Mouse (Mus musculus): ENCODE data around the gene Srl. TPM values are rescaled to one million over a fixed set of nuclear protein-coding genes. Genes with fewer than 3 reads are reported as not detected.
"Not testable (repeated sequence)": the region's sequence is repeated elsewhere in the genome, so short reads cannot be mapped to it uniquely, and the experiment has no call there.

Srl gene
- polyA plus RNA-seq, 2 experiments from 2014 or later: 0.42 to 0.97 TPM

DNA sequence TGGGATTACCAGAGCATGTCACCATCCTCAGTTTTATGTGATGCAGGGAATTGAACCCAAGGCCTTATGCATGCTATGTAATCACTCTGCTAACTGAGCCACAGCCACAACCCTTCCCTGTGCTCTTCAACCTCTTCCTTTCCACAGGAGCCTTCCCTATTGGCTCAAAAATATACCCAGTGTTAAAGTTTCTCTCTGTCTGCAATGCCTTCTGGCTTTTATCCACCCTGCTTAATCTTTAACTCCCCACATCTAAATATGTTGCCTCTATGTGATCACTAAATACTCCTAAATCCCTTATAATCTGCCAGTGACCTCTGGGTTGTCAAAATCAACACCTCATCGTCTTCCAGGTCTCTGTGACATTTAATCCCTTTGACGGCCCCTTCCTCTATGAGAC, 23.7 kb downstream of the Srl start:
- no peak for ATAC-seq

DNA sequence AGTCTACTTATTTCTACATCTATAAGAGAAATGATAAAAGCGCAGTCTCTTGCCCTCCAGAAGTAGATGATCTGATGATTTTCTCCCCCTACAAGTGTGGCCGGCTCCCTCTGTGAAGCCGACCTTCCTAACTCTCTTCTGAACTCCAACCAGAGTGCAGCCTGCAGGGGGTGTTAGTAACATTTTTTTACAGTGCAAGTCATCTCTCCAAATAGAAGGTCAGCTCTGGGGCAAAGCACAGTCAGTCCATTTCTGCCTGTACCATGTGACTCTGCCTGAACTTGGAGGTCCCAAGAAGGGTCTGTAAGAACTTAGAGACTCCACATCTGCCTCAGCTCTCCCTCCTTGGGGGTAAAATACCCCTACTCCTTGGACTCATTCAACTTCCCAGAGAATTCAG, 27.2 kb downstream of the Srl start:
- ATAC-seq: no peak

DNA sequence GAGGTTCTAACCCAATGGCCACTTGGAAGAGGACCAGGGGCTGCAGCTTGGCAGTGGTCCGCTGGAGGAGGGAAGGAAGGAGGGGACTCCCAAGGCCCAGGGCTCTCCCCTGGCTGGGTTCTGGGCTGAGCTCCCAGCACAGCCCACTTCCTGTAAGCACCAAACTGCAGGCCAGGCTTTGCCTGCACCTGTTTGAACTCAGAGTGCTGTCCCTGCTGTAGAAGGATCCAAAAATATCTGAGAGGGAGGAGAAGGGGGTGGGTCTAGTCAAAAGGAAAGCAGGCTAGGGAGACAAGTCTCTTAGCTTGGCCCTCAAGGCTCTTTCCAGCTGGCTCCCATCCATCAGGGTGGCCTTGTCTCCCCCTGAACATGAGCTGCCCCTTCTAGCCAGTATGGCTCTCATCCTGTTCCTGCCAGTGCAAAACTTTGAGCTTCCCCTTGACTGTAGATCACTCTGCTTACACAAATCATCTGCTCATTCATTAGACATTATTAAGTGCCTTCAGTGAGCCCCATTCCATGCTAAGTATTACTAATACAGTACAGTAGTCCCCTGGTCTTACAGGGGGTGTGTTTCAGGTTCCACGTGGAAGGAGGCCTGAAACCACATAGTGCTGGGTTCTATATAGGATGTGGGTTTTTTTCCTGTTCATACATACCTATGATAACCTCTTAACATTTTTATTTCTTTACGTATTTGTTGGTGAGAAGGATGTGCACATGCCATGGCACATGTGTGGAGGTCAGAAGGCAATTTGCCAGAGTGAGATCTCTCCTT, 28.8 kb downstream of the Srl start:
- ATAC-seq: peak; percentile 45

DNA sequence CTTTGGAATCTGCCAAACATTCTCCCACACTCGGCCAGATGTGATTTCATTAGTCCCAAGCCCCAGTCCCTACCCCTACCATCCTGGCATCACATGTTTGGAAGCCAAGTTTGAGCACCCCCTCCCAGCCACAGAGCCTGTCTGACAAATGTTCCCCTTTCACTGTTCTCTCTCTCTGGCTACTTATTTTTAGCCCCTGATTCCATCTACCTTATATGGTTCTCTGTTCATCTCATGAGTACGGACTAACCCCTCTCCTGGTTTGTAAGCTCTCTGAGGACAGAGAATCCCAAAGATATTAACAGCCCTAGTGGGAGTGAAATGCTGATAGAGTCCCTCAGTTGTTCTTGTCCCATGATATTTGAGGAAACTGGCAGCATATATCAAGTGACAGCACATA, 30.2 kb downstream of the Srl start:
- no peak for ATAC-seq

DNA sequence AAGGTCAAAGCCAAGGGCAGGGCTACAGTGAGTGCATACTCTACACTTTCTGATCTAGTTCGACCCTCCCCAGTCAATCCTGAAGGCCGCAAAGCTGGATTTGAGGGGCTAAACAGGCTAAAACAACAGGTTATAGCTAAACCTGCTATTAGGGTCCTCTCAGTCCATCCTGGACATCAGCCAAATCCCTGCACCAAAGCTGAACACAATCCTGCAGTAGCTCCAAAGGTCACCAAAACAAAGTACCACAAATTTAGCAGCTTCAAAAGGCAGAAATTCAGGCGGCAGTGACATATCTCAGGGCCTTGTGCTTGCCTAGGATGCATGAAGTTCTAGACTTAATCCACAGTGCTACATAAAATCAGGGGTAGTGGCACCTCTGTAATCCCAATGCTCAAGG, 35.4 kb downstream of the Srl start:
- no peak for ATAC-seq

DNA sequence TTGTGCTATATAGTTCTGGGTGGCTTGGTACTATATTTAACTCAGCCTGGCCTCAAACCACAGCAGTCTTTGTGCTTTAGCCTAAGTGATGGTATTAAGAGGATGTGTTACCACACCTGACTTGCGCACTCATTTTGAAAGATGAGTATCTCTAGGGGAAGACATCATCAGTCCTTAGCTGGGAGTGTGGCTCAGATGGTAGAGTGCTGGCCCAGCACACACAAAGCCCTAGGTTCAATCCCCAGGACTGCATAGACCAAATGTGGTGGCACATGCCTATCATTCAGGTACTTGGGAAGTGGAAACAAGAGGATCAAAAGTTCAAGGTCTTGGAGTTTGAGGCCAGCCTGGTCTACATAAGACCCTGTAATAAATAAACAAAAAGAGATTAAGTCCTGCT, 38.1 kb downstream of the Srl start:
- ATAC-seq: peak; percentile 34

DNA sequence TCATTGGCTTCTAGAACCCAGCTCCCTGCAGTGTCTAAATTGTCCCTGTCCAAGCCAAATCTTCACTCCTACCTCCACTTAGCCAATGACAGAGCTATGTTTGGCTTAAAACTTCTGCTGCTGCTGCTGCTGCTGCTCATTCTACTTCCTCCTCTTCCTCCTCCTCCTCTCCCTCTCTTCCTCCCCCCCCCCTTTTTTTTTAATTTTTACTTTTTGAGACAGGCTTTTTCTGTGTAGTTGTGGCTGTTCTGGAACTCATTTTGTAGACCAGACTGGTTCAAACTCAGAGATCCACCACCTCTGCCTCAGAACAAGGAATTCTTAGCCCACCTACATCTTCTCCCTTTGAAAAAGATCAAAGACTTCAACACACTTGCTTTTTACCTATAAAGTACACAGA, 39.0 kb downstream of the Srl start:
- ATAC-seq: no peak

DNA sequence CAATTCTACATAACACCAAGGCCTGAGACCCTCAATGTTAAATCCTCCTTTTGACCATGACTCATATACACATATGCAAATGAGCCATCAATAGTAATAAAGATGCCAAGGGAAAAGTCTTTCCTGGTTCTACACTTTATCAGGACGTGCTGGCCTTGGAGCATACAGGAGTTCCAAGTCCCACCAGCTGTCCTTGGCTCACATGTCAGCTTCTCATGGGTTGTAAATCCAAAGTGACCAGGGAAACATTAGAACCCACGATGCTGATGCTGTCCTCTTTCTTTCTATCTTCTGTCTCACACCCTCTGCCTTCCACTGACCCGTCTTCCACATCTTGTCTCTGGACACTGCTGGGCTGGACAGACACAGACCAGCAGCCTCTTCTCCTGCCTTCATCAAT, 39.9 kb downstream of the Srl start:
- no peak for ATAC-seq

DNA sequence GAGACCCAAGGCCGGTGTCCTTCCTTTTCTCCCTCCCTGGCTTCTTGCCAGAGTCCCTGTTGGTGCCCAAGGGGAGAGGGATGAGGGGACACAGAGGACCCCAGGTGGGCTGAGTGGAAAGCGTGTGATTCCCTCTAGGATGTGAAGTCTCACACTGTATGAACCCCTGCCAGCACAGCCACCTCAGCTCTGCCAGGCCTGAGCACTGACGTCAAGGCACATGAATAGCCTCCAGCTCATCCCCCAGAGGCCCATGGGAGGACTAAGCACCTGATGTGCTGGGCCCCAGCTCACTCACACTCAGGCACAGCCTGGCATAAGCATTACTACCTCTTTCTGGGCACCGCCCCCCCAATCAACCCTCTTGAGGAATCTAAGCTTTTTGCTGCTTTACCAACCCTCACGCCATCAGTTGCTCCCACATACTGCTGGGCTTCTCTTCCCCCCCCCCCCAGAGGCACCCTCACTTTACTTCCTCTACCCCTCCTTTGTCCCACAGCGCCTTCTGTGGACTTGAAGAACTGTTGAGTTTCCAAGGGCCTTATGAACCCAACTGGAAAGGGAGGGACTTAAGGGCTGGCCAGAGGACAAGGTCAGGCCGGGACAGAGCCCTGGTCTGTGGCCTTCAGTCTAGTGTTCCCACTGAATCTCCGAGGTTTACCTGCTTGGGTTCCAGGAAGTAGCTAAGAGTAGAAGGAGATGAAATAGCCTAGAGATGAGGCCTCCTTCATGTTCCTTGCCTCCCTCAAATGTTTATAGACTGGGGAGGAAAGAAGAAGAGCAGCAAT, 40.8 kb downstream of the Srl start:
- ATAC-seq: no peak

DNA sequence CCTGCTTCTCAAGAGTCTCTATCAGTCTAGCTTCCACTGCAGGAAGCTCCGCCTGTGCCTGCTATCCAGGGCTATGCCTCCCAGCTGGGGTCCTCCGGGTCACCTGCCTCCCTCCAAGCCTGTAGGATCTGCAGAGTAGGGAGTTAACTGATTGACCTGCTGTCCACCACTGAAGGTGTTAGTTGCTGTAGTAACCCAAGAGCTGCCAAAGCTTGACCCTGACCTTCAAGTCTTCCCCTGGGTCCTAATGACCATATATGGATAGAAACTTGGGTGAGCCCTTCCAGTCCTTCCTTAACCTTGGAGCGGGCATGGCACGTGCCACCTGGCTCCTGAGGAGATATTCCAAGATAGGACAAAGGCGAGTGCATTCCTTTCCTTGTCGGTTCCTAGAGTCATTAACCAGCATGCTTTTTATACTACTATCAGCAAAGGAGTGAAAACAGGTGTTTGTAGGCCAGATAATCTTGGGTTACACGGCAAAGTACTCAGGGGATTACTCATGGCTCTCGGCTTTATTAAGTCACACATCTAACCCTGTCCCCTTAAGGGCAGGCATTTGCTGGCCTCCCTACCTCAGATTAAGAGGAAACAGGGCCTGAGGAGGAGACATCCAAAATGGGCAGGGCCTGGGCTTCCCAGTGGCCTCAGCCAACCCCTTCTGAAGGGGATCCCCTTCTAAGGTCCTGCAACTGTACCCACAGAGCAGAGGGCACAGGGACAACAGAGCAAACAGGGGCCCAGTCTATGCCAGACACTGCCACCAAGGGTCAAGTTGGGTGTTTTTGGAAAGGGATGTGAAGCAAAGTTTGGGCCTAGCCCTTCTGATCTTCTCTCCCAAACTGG, 43.6 kb downstream of the Srl start:
- no peak for ATAC-seq

DNA sequence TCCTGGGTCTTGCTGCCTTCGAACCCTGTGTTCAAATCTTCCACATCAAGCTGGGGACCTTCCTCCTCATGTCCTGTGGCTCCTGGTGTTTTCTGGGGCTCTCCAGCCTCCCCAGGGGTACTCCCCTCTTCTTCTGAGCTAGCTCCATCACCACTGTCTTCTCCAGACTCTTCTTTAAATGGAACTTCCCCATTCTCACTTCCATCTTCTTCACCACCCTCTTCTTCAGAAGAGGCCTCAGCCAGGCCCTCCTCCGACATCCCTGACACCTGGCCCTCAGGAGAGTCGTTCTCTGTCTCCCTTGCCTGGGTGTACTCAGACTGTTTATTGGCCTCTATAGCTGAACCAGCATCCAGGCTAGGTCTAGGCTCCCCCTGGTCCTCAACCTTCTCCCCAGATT, 45.1 kb downstream of the Srl start:
- no peak for ATAC-seq

DNA sequence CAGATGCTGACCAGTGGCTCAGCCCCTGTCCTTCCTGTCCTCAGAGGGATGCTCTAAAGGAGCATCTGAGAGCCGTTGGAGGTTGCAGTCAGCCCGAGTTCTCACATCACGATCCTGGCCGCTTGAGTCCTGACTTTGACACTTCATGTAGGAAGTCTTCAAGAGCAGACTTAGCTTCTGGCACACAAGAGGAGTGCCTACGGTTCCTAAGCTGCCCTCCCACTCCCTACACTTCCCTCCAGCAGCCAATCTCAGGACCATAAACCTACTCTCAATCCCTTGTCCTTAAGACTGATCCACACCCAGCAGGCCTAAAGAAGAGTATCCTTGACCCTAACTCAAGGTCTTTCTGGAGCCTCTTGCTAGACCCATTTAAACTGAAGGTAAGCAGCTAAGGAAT, 45.8 kb downstream of the Srl start:
- ATAC-seq: no peak

DNA sequence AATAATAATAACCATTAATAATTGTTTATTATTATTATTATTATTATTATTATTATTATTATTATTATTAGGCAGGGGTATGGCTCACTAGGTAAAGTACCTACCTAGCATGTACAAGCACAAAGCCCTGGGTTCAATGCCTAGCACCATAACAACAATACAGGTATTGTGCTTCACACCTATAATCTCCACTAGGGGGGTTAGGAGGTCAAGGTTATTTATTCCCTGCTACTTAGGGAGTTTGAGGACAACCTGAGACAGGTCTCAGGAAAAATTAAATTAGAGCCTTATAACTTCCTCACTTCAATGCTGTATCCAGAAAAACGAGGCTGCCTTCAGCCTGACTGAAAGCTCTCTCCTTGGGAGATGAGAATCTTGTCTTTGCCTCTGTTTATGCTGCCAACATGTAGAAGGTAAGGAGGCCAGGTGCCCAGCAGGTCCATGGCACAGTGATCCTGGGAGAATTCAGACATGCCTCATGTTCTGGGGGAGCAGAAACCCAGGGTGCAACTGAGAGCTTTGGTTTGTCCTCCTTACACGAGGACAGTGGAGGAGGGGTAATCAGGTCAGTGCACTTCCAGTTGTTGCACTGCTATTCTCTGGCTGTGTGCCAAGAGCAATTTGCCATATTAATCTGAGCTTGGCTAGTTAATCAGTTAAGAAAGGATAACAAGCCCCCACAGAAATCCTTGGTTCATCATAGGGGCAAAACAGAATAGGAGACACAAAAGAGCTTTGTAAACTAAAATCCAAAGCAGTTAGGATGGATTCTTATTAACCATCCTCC, 48.6 kb downstream of the Srl start:
- ATAC-seq: no peak

DNA sequence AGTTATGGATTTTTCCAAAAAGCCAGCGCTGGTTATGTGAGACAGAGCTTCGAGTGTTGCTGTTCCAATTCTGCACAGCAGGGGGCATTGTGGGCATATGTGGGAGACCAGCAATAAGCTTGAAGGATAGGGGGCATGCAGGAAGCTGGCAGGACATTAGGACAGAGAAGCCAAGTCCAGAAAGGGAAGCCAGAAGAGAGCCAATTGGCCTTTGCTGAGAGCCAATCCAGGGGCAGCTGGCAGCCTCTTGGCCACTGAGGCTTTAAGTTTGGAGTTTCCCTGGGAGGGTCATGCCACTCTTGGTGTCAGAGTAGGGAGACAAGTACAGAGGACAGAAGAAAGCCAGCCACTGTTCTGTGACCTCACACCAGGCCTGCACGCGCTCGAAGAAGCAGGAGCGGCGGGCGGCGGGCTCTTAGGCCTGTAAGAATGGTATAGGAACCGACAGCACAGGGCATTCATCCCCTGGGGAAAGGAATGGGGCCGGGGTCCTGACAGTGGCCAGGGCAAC, 52.4 kb downstream of the Srl start:
- ATAC-seq: peak; percentile 87

DNA sequence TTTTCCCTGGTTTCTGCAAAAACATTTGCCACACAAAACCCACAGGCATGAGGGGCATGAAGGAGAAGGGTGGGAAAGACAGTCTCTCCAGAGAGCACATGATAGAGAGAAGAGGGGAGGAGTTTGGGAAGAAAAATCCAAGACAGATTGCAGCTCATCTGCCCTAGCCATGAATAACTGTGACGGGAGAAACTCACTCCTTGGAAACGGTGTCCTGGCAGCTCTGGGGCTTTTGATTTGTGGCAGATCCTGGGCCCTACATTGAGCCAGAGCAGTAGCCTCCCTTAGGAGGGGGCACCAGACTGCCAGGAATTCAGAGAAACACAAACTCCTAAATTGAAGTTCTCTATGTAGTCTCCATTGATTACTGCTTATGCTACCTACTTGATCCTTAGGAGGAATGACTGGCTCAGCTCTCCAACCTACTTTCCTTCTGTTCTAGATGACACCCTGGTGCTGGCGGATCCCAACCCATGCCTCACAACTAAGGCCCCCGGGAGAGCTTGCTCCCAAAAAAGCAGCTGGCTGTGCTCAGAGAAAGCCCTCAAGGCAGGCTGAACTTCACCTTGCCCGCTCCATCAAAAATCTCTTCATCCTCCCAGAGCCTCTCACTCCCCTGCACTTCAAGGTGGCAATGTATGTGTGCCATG, 60.9 kb downstream of the Srl start:
- no peak for ATAC-seq

DNA sequence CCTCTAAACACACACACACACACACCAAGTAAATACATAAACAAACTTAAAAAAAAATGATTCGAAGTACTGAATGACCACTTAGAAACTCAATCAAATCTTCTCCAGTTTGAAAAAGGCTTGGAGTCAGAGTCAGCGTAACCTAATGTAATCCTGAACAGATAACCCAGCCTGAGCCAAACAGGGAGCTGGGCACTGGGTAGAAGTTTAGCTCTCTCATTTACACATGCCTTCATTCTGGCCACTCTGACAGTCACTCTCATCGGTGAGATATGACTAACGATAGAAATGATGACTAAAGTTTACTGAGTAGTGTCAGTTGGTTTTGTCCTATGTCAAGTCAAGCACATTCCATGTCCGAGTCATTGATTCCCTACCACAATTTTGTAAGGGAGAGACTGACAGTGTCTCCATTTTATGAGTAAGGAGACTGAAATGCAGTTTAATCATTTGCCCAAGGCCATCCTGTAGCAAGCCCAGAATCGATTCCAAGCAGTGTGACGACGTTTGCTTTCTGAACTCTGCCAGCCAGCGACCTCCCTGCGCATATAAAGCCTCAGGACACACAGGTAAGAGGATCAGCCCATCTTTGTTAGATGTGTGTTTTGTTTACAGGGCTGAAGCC, 63.9 kb downstream of the Srl start:
- ATAC-seq: no peak

DNA sequence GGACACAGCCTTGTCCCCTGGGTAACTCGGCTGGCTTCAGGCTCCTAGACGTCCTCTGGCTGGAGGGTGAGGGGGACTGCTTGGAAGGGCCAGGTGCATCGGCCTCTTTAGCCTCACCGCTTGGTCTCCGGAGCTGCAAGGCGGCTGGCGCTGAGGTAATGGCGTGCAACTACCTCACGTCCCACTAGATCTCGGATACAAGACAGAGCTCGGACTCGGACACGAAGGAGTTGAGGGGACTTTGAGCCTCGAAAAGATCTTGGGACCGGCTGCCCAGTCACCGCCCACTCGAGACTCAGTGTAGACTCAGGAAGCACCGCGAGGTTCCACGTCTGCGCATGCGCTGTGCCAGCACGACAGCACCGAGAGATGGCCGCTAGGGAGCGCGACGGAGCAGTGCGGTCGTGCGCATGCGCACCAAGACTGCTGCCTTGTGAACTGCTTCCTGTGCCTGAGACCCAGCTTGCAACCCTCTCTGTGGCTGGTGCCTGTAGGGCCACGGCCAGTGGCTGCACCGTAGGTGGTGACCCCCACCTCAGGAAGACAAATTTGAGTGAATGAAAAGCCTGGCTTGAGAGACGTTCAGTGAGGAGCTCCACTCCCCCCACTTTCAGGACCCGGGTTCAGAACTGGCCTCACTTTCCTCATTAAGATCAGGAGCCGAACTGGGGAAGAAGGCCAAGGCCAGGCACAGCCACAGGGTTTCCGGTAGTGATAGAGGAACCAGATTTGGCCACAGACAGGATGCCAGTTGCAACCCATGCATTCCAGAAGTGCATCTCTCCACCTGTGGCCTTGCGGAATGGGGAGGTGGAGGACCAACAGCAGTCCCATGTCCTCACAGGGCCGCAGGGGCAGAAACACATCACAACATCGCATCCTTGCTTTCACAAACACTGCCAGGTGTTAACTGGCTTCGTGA, 66.5 kb downstream of the Srl start:
- peak; percentile 95 for ATAC-seq

DNA sequence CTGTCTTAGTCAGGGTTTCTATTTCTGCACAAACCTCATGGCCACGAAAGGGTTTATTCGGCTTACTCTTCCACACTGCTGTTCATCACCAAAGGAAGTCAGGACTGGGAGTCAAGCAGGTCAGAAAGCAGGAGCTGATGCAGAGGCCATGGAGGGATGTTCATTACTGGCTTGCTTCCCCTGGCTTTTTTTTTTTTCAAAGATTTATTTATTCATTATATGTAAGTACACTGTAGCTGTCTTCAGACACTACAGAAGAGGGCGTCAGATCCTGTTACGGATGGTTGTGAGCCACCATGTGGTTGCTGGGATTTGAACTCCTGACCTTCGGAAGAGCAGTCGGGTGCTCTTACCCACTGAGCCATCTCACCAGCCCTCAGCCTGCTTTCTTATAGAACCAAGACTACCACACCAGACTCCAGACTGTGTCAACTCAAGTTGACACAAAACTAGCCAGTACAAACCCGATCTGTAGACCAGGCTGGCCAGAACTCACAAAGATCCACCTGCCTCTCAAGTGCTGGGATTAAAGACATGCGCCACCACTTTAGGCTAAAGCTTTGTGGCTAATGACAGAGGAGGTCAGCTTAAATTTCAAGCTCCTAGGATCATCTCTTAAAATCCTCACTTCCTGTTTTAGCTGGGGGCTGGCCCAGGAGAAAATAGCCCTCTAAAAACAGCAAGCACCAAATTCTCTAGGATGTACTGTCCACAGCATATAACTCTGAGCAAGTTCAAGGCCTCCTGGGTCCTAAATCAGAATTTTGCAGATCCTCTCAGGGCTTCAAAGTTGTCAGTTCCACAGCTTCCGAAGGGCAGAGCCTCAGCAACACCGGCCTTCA, 67.4 kb downstream of the Srl start:
- not testable (repeated sequence) for ATAC-seq

DNA sequence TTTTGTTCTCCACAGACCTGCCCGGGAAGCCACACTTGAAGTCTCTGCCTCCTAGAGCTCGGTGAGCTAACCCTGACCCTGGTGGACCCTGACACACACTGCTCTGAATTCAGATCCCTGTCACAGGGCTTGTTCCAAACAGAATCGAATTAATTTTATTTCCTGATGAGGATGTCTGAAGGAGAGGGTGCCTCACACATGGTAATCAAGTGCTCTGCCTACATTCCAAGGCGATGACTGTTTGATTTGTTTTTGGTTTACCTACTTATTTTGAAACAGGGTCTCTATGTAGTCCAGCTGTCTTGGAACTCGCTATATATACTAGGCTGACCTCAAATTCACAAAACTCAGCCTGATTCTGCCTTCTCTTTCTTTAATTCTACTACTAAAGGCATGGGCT, 68.4 kb downstream of the Srl start:
- ATAC-seq: no peak

Data from CD4-positive, CD25-positive, alpha-beta regulatory T cell, adult 4 months (primary cell).